Mouse (Mus musculus): ENCODE measurements around the gene Atp6v0a1.

- TF ChIP-seq MAX (IDR thresholded peaks at IDR 0.05) (no peak), CTCF (IDR thresholded peaks at IDR 0.05; ENCODE audit: control insufficient read depth, insufficient read depth, insufficient read length) (no peak), USF1 (IDR thresholded peaks at IDR 0.05; ENCODE audit: low read depth) (no peak), MYOG (IDR thresholded peaks at IDR 0.05; ENCODE audit: control insufficient read depth, extremely low read depth, insufficient read length) (no peak), FOSL1 (IDR thresholded peaks at IDR 0.05; ENCODE audit: insufficient read depth, low read length, poor library complexity, severe bottlenecking) (no peak), CEBPB (IDR thresholded peaks at IDR 0.05; ENCODE audit: low read depth) (no peak), MYOD1 (IDR thresholded peaks at IDR 0.05; ENCODE audit: control insufficient read depth, insufficient read length, low read depth) (no peak)
These were observed 77.0 kb downstream of the Atp6v0a1 start for GRCm38 (mm10) chr11:101086323-101086674.

Data from C2C12 (cell line).